Mouse (Mus musculus): ENCODE results near the gene Fbln2. TPM values are rescaled to one million over a fixed set of nuclear protein-coding genes. Genes with fewer than 3 reads are reported as not detected.

The Fbln2 gene
- total RNA-seq, 4 experiments from 2014 or later = 8.8 to 24.6 (median 14.7) TPM

Other genes with a start within 250 kb of the Fbln2 start
- gene Iqsec1, start 223.8 kb upstream of the Fbln2 start, total RNA-seq (2022) = 100 to 1,000 TPM; 110 to 149 (median 131) TPM
- gene Nup210, start 95.6 kb upstream of the Fbln2 start, total RNA-seq (2022) = 10 to 100 TPM in 2 of 4 experiments, 1 to 10 TPM in 2; 3.5 to 14.2 (median 9.0) TPM
- gene Hdac11, start 55.8 kb upstream of the Fbln2 start, total RNA-seq (2022) = 10 to 100 TPM in 3 of 4 experiments, 1 to 10 TPM in 1; 9.8 to 26.5 (median 20.6) TPM
- not detected for gene Wnt7a, start 198.9 kb downstream of the Fbln2 start, total RNA-seq (2022)

All from adrenal gland, adult 8-10 months (tissue).